Mouse (Mus musculus): ENCODE data around the gene Gm45713. TPM values are rescaled to one million over a fixed set of nuclear protein-coding genes. Genes with fewer than 3 reads are reported as not detected.
A peak's percentile ranks its signal among the peaks of the same experiment; 100 is the strongest.
"Not testable (repeated sequence)": the region's sequence is repeated elsewhere in the genome, so short reads cannot be mapped to it uniquely, and the experiment has no call there.

The Gm45713 gene
- total RNA-seq, 2 experiments from 2014 or later = not detected

GRCm38 (mm10) chr7:45141914-45142313, 5.9 kb upstream of the Gm45713 start:
- DNase-seq = no peak

- no peak for DNase-seq
These were observed 5.3 kb upstream of the Gm45713 start for GRCm38 (mm10) chr7:45141319-45141718.

GRCm38 (mm10) chr7:45139904-45140723, 4.1 kb upstream of the Gm45713 start:
- no peak for DNase-seq

- DNase-seq = no peak
These were observed 2.4 kb upstream of the Gm45713 start for GRCm38 (mm10) chr7:45138403-45138802.

- no peak for DNase-seq
These were observed 1.4 kb upstream of the Gm45713 start for GRCm38 (mm10) chr7:45137171-45138006.

GRCm38 (mm10) chr7:45135370-45135769, 661 bp downstream of the Gm45713 start:
- DNase-seq = no peak

- peak; percentile 50 for DNase-seq
These were observed 1.4 kb downstream of the Gm45713 start for GRCm38 (mm10) chr7:45134544-45135026.

GRCm38 (mm10) chr7:45133446-45134159, 2.4 kb downstream of the Gm45713 start:
- no peak for DNase-seq

- no peak for DNase-seq
These were observed 4.2 kb downstream of the Gm45713 start for GRCm38 (mm10) chr7:45131850-45132249.

GRCm38 (mm10) chr7:45129776-45130512, 6.1 kb downstream of the Gm45713 start:
- no peak for DNase-seq

GRCm38 (mm10) chr7:45129318-45129717, 6.7 kb downstream of the Gm45713 start:
- peak; percentile 52 for DNase-seq

- peak; percentile 90 for DNase-seq
These were observed 7.3 kb downstream of the Gm45713 start, which contains the start of gene Rpl13a for GRCm38 (mm10) chr7:45128624-45129246. Rpl13a (minus strand) TSS chr7:45128761.

GRCm38 (mm10) chr7:45127700-45128224, 8.3 kb downstream of the Gm45713 start:
- no peak for DNase-seq

GRCm38 (mm10) chr7:45126844-45127699, 9.0 kb downstream of the Gm45713 start:
- no peak for DNase-seq

- no peak for DNase-seq
These were observed 9.7 kb downstream of the Gm45713 start for GRCm38 (mm10) chr7:45126147-45126843.

- not testable (repeated sequence) for DNase-seq
These were observed 10.4 kb downstream of the Gm45713 start for GRCm38 (mm10) chr7:45125649-45126048.

GRCm38 (mm10) chr7:45125144-45125600, 10.9 kb downstream of the Gm45713 start:
- DNase-seq = no peak

GRCm38 (mm10) chr7:45124224-45125143, 11.5 kb downstream of the Gm45713 start, which contains the start of gene Rps11:
Rps11 (minus strand) TSS chr7:45124439.
- DNase-seq = peak; percentile 97

All from gastrocnemius, postnatal 10 days (tissue).